Mouse (Mus musculus) embryonic facial prominence, embryonic 13.5 days (tissue): ENCODE measurements at regions not wholly inside any gene's neighbourhood (a gene's known extent, or its start where the extent isn't known, plus 50 kb on each side); places are given as distances from the start of the nearest gene placed in this dataset.

Source experiments
- ATAC-seq: fragments of 200-750 bp; cut with Nextera tagmentation; 2 replicates; pipeline ENCODE4 v1.8.0; 2017; ENCODE audit warnings: low read depth; ENCODE audit not compliant: insufficient number of reproducible peaks, insufficient read depth, low FRiP score, low TSS enrichment
- H3K27ac ChIP-seq: fragments of 300-500 bp; sonication (generic); 2 replicates; pipeline ENCODE4 v1.5.1; 2015; ENCODE audit warnings: moderate library complexity, mild to moderate bottlenecking, inconsistent platforms
- H3K27me3 ChIP-seq: fragments of 300-500 bp; sonication (generic); 2 replicates; pipeline ENCODE4 v1.6.1; 2015; ENCODE audit warnings: mild to moderate bottlenecking, inconsistent platforms
- H3K36me3 ChIP-seq: fragments of 300-500 bp; sonication (generic); 2 replicates; pipeline ENCODE4 v1.6.1; 2015; ENCODE audit warnings: mild to moderate bottlenecking, inconsistent platforms
- H3K4me1 ChIP-seq: fragments of 300-500 bp; sonication (generic); 2 replicates; pipeline ENCODE4 v1.6.1; 2015; ENCODE audit warnings: inconsistent platforms
- H3K4me2 ChIP-seq: fragments of 300-500 bp; sonication (generic); 2 replicates; pipeline ENCODE4 v1.6.1; 2015; ENCODE audit warnings: moderate library complexity, mild to moderate bottlenecking, inconsistent platforms
- H3K4me3 ChIP-seq: fragments of 300-500 bp; sonication (generic); 2 replicates; pipeline ENCODE4 v1.5.1; 2015; ENCODE audit warnings: mild to moderate bottlenecking, inconsistent platforms
- H3K9ac ChIP-seq: fragments of 300-500 bp; sonication (generic); 2 replicates; pipeline ENCODE4 v1.6.1; 2015; ENCODE audit warnings: mild to moderate bottlenecking, inconsistent platforms
- H3K9me3 ChIP-seq: fragments of 300-500 bp; sonication (generic); 2 replicates; pipeline ENCODE4 v1.6.1; 2016; ENCODE audit warnings: inconsistent platforms
- WGBS: fragments of 180-500 bp; shearing (Covaris S2); methylation state at CpG from one replicate; pipeline ENCODE4 v1.1.7; 2015; ENCODE audit warnings: mixed read lengths; 5-methylcytosine and 5-hydroxymethylcytosine counted together

DNA sequence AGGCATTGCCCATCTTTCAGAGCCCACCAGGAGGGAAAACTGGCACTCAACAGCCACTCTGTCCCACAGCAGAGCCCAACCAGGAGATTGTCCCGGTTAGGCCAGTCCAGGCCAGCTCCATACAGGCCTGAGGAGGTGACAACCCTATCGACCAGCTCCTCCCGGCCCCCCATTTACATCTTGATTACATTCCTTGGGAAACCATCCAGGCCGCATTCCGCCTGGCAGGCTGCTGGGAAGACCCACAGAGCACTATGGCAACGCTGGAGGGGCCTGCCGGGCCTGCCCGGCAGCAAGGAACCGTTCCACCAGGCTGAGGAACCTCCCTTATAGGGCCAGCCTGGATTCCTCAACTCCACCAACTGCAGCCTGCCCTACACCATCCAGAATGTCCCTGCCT lies 149.7 kb downstream of the Efnb1 start:
- no peak overlapping the region for H3K9ac ChIP-seq
- no peak overlapping the region for H3K4me2 ChIP-seq
- H3K9me3 ChIP-seq, result no peaks in the 10 kb centered on the region
- peaks cover 14% of the 10 kb centered on the region; the same call in 1 of the 2 replicates for H3K4me1 ChIP-seq
- H3K27me3 ChIP-seq, result peaks cover 76% of the 10 kb centered on the region
- H3K36me3 ChIP-seq, result no peaks in the 10 kb centered on the region
- H3K27ac ChIP-seq, result peak overlapping the region; percentile 76
- 18% methylated on average over 9 of the region's 9 CpGs for WGBS
- peak; percentile 75 for ATAC-seq
- H3K4me3 ChIP-seq, result no peak overlapping the region

- H3K36me3 ChIP-seq, result no peaks in the 10 kb centered on the region
- 74% methylated on average over 5 of the region's 5 CpGs for WGBS
- no peak overlapping the region for H3K4me3 ChIP-seq
- H3K4me1 ChIP-seq, result peaks cover 8% of the 10 kb centered on the region; the same call in 1 of the 2 replicates
- no peak for ATAC-seq
- no peak overlapping the region for H3K4me2 ChIP-seq
- no peak overlapping the region for H3K27ac ChIP-seq
- no peak overlapping the region for H3K9ac ChIP-seq
- peaks cover 70% of the 10 kb centered on the region for H3K27me3 ChIP-seq
- no peaks in the 10 kb centered on the region for H3K9me3 ChIP-seq
These were observed 145.1 kb downstream of the Efnb1 start for GRCm38 (mm10) chrX:99280991-99281390.

- H3K9me3 ChIP-seq, result no peaks in the 10 kb centered on the region
- ATAC-seq, result no peak
These were observed 144.6 kb downstream of the Efnb1 start for GRCm38 (mm10) chrX:99280543-99280942.

DNA sequence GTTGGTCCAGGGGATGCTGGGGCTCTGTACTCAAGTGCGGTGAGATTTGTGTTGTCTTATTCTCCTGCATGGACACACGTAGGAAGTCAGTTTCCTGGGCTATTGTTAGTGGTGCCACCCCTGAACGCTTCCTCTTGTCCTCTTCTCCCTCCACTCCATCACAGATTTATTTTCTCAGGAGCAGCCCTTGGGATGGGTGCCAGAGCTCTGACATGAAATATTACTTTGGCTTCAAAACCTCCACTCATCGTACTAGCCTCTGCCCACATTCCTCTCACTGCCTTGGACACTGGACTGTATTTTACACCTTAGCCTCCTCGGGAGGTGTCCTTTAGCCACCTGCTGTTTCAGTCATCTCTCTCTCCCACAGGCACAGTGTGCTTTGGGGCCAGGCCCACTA lies 139.6 kb downstream of the Efnb1 start:
- H3K27me3 ChIP-seq, result peaks cover 61% of the 10 kb centered on the region
- ATAC-seq, result no peak
- no peak overlapping the region for H3K4me2 ChIP-seq
- H3K27ac ChIP-seq, result no peak overlapping the region
- no peaks in the 10 kb centered on the region for H3K4me1 ChIP-seq
- no peak overlapping the region for H3K4me3 ChIP-seq
- no peak overlapping the region for H3K9ac ChIP-seq
- no peaks in the 10 kb centered on the region for H3K9me3 ChIP-seq
- 84% methylated on average over 5 of the region's 5 CpGs for WGBS
- no peaks in the 10 kb centered on the region for H3K36me3 ChIP-seq

More at GRCm38 (mm10) chrX:99280543-99280942, 144.6 kb downstream of the Efnb1 start:
- WGBS, result 60% methylated on average over 5 of the region's 5 CpGs
- Histone ChIP-seq H3K27me3 (peaks cover 68% of the 10 kb centered on the region), H3K4me3 (no peak overlapping the region), H3K36me3 (no peaks in the 10 kb centered on the region), H3K4me2 (no peak overlapping the region), H3K27ac (no peak overlapping the region), H3K4me1 (peaks cover 3% of the 10 kb centered on the region; the same call in 1 of the 2 replicates), H3K9ac (no peak overlapping the region)

GRCm38 (mm10) chrX:99271908-99272307 lies 136.0 kb downstream of the Efnb1 start:
- H3K4me3 ChIP-seq, result no peak overlapping the region
- no peak for ATAC-seq
- 82% methylated on average over 3 of the region's 3 CpGs for WGBS
- no peaks in the 10 kb centered on the region for H3K9me3 ChIP-seq
- H3K4me1 ChIP-seq, result no peaks in the 10 kb centered on the region
- peaks cover 33% of the 10 kb centered on the region for H3K27me3 ChIP-seq
- no peak overlapping the region for H3K4me2 ChIP-seq
- H3K36me3 ChIP-seq, result no peaks in the 10 kb centered on the region
- no peak overlapping the region for H3K27ac ChIP-seq
- H3K9ac ChIP-seq, result no peak overlapping the region

DNA sequence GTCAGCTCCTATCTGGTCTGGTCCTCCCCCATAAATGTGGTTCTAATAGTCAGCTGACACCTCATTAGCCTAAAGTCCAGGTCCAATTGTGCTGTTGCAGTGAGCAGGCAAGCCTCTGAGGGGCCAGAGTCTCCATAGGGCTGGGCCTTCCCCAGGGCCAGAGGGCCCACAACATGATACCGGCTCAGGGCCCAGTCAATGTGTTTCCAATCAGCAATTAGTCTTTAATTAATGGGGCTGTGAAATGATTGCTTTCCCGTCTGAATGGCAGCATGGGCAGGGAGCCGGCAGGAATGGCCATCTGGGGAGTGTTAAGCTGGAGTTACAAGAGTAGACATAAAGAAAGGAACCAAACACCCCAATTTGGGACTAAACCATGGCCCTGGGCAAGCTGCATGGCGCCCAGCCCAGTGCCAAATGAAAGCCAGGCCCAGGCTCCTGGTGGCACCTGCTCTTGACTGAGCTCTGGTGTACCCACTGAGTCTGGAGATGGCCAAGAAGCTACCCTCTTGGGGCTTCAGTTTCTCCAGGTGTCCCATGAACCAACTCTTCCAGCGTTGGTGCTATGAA lies 113.2 kb downstream of the Efnb1 start:
- WGBS, result 54% methylated on average over 5 of the region's 5 CpGs
- no peak overlapping the region for H3K27ac ChIP-seq
- no peaks in the 10 kb centered on the region for H3K36me3 ChIP-seq
- no peak overlapping the region for H3K4me2 ChIP-seq
- H3K9me3 ChIP-seq, result no peaks in the 10 kb centered on the region
- no peaks in the 10 kb centered on the region for H3K4me1 ChIP-seq
- peaks cover 81% of the 10 kb centered on the region for H3K27me3 ChIP-seq
- H3K4me3 ChIP-seq, result no peak overlapping the region
- no peak overlapping the region for H3K9ac ChIP-seq
- ATAC-seq, result no peak

DNA sequence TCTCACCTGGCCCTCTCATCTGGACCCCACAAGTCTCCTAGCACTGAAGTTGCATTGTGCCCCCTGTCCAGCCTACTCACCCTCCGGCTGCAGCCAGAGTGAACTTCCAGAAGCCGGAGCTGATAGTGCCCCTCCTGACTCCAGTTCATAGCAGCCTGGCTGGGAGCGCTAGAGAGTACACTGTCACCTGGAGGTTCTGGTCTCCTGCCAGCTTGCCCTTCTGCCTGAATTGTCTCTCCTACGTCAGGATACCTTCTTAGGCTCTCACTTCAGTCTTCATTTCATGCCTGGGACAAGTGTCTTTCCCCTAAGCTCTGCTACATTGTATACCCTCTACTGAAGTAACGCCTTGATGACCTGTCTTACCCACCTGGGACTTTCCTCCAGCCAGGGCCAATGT lies 112.3 kb downstream of the Efnb1 start:
- H3K4me1 ChIP-seq, result no peaks in the 10 kb centered on the region
- no peaks in the 10 kb centered on the region for H3K36me3 ChIP-seq
- no peak overlapping the region for H3K9ac ChIP-seq
- 84% methylated on average over 5 of the region's 5 CpGs for WGBS
- H3K4me3 ChIP-seq, result no peak overlapping the region
- peaks cover 81% of the 10 kb centered on the region for H3K27me3 ChIP-seq
- no peak overlapping the region for H3K4me2 ChIP-seq
- H3K9me3 ChIP-seq, result no peaks in the 10 kb centered on the region
- no peak overlapping the region for H3K27ac ChIP-seq
- ATAC-seq, result no peak

DNA sequence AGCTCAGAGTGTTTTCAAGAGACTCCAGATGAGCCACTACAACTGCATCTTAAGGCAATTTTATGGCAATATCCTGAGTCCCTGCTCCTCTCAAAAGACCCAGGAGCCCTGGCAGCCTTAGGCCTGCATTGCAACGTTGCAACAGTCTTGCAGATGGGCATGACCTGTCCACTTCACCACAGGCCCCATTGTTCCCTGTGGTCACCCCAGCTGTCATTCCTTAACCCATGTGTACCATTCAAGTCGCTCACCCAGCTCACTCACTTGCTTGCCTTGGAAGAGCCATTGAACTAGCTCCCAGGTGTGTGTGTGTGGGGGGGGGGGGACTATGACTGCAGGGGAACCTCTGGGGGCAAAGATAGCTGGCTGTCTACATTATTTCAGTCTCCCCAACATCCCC lies 110.8 kb downstream of the Efnb1 start:
- Histone ChIP-seq H3K4me2 (no peak overlapping the region), H3K27ac (no peak overlapping the region), H3K9me3 (no peaks in the 10 kb centered on the region), H3K36me3 (no peaks in the 10 kb centered on the region), H3K27me3 (peaks cover 73% of the 10 kb centered on the region), H3K4me1 (0 out of 2 replicates have a peak, but pooled peaks cover 3% of the 10 kb centered on the region), H3K4me3 (no peak overlapping the region), H3K9ac (no peak overlapping the region)
- ATAC-seq, result no peak
- WGBS, result 59% methylated on average over 2 of the region's 2 CpGs

DNA sequence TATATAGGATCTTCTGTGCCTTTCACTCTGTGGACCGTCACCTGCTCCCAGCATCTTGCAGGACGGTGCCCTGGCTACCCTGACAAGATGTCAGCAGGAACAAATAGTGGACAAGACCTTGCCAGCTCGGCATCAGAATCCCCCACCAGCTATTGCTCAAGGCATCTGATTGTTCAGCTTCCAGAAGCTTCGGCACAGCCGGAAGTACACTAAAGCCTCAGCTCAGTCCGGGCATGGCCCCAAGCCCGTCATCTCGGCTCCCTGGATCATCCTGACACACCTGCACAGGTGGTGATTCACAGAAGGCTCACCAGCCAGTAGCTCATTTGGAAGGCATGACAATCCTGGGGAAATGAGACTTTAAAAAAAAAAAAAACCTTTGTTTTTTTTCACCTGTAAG lies 110.1 kb downstream of the Efnb1 start:
- no peak for ATAC-seq
- no peaks in the 10 kb centered on the region for H3K36me3 ChIP-seq
- H3K27me3 ChIP-seq, result peaks cover 72% of the 10 kb centered on the region
- no peaks in the 10 kb centered on the region for H3K9me3 ChIP-seq
- no peak overlapping the region for H3K9ac ChIP-seq
- no peak overlapping the region for H3K4me3 ChIP-seq
- H3K4me2 ChIP-seq, result no peak overlapping the region
- H3K27ac ChIP-seq, result no peak overlapping the region
- 88% methylated on average over 8 of the region's 8 CpGs for WGBS
- 0 out of 2 replicates have a peak, but pooled peaks cover 3% of the 10 kb centered on the region for H3K4me1 ChIP-seq

DNA sequence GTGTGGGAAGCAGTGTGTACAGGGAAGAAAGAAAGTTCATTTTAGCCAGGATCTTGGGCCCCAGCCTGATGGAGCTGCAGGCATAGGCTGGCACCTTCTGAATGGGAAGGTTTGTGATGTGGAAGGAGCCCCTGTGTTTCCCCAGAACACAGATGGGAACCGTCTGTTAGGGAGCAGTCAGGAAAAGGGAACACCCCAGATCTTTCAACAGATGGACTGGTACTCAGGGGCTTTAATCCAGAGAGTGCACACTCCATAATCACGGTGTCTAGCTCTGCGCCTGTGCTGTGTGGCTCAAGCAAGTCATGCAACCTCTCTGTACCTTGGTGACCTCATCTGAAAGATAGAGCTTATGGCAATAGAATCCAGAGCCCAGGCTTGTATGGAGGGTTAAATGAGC lies 109.6 kb downstream of the Efnb1 start:
- H3K9ac ChIP-seq, result no peak overlapping the region
- H3K4me3 ChIP-seq, result no peak overlapping the region
- H3K36me3 ChIP-seq, result no peaks in the 10 kb centered on the region
- 73% methylated on average over 3 of the region's 3 CpGs for WGBS
- H3K27me3 ChIP-seq, result peaks cover 75% of the 10 kb centered on the region
- H3K9me3 ChIP-seq, result no peaks in the 10 kb centered on the region
- no peak overlapping the region for H3K4me2 ChIP-seq
- 0 out of 2 replicates have a peak, but pooled peaks cover 3% of the 10 kb centered on the region for H3K4me1 ChIP-seq
- ATAC-seq, result no peak
- H3K27ac ChIP-seq, result no peak overlapping the region

DNA sequence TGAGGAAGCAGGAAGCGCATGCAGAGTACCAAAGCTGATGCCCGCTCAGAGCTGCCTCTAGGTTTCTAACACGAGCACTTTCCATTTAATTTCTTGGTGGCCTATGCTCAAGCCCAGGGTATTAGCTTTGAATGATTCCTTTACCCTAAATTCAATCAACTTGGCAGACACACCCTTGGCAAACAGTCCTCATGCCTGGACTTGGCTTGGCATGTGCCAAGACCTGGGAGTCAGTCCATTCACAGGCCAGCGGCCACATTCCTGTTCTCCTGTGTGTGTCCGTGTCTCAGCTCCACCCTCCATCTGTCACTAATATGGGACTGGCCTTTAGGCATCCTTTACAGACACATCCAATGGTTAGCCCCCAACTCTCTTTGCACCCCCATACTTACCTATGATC lies 107.3 kb downstream of the Efnb1 start:
- H3K36me3 ChIP-seq, result no peaks in the 10 kb centered on the region
- no peak overlapping the region for H3K27ac ChIP-seq
- peaks cover 62% of the 10 kb centered on the region for H3K27me3 ChIP-seq
- no peaks in the 10 kb centered on the region for H3K9me3 ChIP-seq
- no peak overlapping the region for H3K4me2 ChIP-seq
- H3K4me3 ChIP-seq, result no peak overlapping the region
- 89% methylated on average over 5 of the region's 5 CpGs for WGBS
- 0 out of 2 replicates have a peak, but pooled peaks cover 3% of the 10 kb centered on the region for H3K4me1 ChIP-seq
- no peak overlapping the region for H3K9ac ChIP-seq
- ATAC-seq, result no peak

GRCm38 (mm10) chrX:99241684-99242118 lies 105.8 kb downstream of the Efnb1 start:
- H3K9ac ChIP-seq, result no peak overlapping the region
- no peak overlapping the region for H3K4me3 ChIP-seq
- 0 out of 2 replicates have a peak, but pooled peaks have one; percentile 43 for ATAC-seq
- H3K36me3 ChIP-seq, result no peaks in the 10 kb centered on the region
- WGBS, result 25% methylated on average over 5 of the region's 5 CpGs
- H3K27me3 ChIP-seq, result peaks cover 53% of the 10 kb centered on the region
- no peak overlapping the region for H3K27ac ChIP-seq
- no peaks in the 10 kb centered on the region for H3K9me3 ChIP-seq
- no peak overlapping the region for H3K4me2 ChIP-seq
- H3K4me1 ChIP-seq, result 0 out of 2 replicates have a peak, but pooled peaks cover 3% of the 10 kb centered on the region
